Mouse (Mus musculus) forebrain, embryonic 14.5 days (tissue): Measurements from ENCODE around the gene Gnl3l. TPM values are rescaled to one million over a fixed set of nuclear protein-coding genes. Genes with fewer than 3 reads are reported as not detected.

ENCODE experiments used
- polyA plus RNA-seq: library from polyadenylated mRNA; unstranded; fragments of >200 nt; fragmentation: Nextera tagmentation; extraction: Ambion mirVana; gene quantifications from 2 replicates; pipeline ENCODE4 v1.2.1, GENCODE M21; 2014

Gene Gnl3l
- polyA plus RNA-seq, 1 experiment from 2014 or later, result 53.6 TPM

Other genes with a start within 250 kb of the Gnl3l start
- gene Maged2, start 203.0 kb downstream of the Gnl3l start, polyA plus RNA-seq, result 381 and 391 TPM in 2 replicates
- 9.4 and 9.6 TPM in 2 replicates for gene Fgd1, start 28.8 kb upstream of the Gnl3l start, polyA plus RNA-seq
- gene Tsr2, start 79.2 kb upstream of the Gnl3l start, polyA plus RNA-seq, result 39.2 and 49.1 TPM in 2 replicates
- 18.8 and 26.4 TPM in 2 replicates for gene Wnk3, start 180.8 kb upstream of the Gnl3l start, polyA plus RNA-seq